Mouse (Mus musculus) E14TG2a.4 (cell line): ENCODE data around the gene Zfp108.

Experiments
- CTCF ChIP-seq: conservative IDR thresholded peaks from 2 replicates; pipeline ENCODE4 v1.5.1; 2014; ENCODE audit warnings: low read length
- NANOG ChIP-seq: IDR thresholded peaks from 2 replicates; pipeline ENCODE4 v1.6.1; 2014; ENCODE audit warnings: borderline replicate concordance, low read length, mixed read lengths

- TF ChIP-seq CTCF = no peak
- TF ChIP-seq NANOG = no peak
Measured at GRCm38 (mm10) chr7:24286916-24287315, 32.3 kb downstream of the Zfp108 start.
